Mouse (Mus musculus) T-helper 1 cell (primary cell): ENCODE data around the gene Olfr1506.
"Not testable (repeated sequence)": the region's sequence is repeated elsewhere in the genome, so short reads cannot be mapped to it uniquely, and the experiment has no call there.

Source experiments
- in situ Hi-C: fragments of 300-600 bp; cut with MboI, MseI; formaldehyde crosslinking; loops from one replicate; pipeline ENCODE4 v1.15.1; 2025; ENCODE audit warnings: high pct_unique_total_duplicates

Olfr1506 gene

GRCm38 (mm10) chr2:90224393-90224792, at the start of gene Olfr1506:
Gene Olfr1506 (minus strand): TSS chr2:90224493.
- in situ Hi-C loops = not testable (repeated sequence)

- in situ Hi-C loops = no loop called here
These were observed 46.6 kb upstream of the Olfr1506 start, which contains the start of gene Olfr1271 for GRCm38 (mm10) chr2:90270932-90271331. Gene Olfr1271 (minus strand): TSS chr2:90271032.

GRCm38 (mm10) chr2:90257492-90257891, 33.2 kb upstream of the Olfr1506 start, which contains the start of gene Olfr142:
Gene Olfr142 (minus strand): TSS chr2:90257592.
- in situ Hi-C loops = no loop called here

GRCm38 (mm10) chr2:90199606-90200005, 24.7 kb downstream of the Olfr1506 start:
- in situ Hi-C loops = loop anchor here (10.0 kb wide), 1 partner anchor 1845 kb away; no protein-coding TSS in a partner anchor

- in situ Hi-C loops = not testable (repeated sequence)
These were observed 29.0 kb downstream of the Olfr1506 start for GRCm38 (mm10) chr2:90195285-90195684.

GRCm38 (mm10) chr2:90194750-90195149, 29.5 kb downstream of the Olfr1506 start:
- in situ Hi-C loops = loop anchor here (5.0 kb wide), 1 partner anchor 238 kb away; no protein-coding TSS in a partner anchor

- in situ Hi-C loops = not testable (repeated sequence)
These were observed 37.2 kb downstream of the Olfr1506 start for GRCm38 (mm10) chr2:90187082-90187481.

GRCm38 (mm10) chr2:90186082-90186481, 38.2 kb downstream of the Olfr1506 start:
- in situ Hi-C loops = not testable (repeated sequence)
